Mouse (Mus musculus) R1 (cell line): ENCODE measurements at regions not wholly inside any gene's neighbourhood (a gene's known extent, or its start where the extent isn't known, plus 50 kb on each side); places are given as distances from the start of the nearest gene placed in this dataset.
"Not testable (repeated sequence)": the region's sequence is repeated elsewhere in the genome, so short reads cannot be mapped to it uniquely, and the experiment has no call there.

Experiments used
- DNase-seq: peaks from one replicate; pipeline ENCODE4 v3.0.0-alpha.2; 2018; ENCODE audit warnings: low read depth, low spot score

DNA sequence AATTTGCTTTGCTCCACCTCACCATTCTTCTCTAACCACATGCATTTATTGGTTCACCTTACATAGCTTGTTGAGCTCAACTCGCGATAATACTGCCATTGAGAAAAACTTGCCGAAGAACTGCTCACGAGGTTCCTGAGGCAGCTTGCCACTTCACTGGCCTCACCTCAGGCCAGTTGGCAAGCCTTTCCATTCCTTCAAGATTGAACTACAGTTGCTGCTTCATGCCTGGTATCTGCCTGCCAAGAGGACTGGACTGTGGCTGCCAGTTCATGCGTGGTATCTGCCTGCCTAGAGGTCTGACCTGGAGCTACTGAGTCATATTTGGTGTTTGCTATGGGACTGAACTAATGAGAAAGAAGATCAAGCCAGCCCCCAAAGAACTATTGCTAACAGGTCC, 420.9 kb downstream of the 1190002N15Rik start:
- DNase-seq: no peak

- DNase-seq: not testable (repeated sequence)
These were observed 430.2 kb downstream of the 1190002N15Rik start for GRCm38 (mm10) chr9:94107701-94108100.

DNA sequence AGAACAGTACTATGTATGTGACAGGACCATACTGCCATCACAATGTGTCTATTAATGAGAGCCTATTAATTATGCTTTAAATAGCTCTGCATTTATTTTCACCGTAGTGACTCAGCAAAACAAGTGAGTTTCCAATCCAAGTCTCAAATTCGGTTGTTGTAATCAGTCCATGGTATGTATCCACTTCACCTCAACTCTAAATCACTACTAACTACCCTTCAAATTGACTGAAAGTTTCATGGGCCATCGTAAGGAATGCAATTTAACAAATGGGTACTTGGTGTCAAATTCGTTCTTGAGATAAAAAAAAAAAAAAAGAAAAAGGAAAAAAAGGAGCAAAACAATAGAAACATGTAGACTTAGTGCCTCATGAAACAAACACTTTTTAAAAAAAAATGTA, 433.2 kb downstream of the 1190002N15Rik start:
- no peak for DNase-seq

GRCm38 (mm10) chr9:94101958-94102357, 435.9 kb downstream of the 1190002N15Rik start:
- no peak for DNase-seq

- DNase-seq: no peak
These were observed 443.1 kb downstream of the 1190002N15Rik start for GRCm38 (mm10) chr9:94094800-94095199.

DNA sequence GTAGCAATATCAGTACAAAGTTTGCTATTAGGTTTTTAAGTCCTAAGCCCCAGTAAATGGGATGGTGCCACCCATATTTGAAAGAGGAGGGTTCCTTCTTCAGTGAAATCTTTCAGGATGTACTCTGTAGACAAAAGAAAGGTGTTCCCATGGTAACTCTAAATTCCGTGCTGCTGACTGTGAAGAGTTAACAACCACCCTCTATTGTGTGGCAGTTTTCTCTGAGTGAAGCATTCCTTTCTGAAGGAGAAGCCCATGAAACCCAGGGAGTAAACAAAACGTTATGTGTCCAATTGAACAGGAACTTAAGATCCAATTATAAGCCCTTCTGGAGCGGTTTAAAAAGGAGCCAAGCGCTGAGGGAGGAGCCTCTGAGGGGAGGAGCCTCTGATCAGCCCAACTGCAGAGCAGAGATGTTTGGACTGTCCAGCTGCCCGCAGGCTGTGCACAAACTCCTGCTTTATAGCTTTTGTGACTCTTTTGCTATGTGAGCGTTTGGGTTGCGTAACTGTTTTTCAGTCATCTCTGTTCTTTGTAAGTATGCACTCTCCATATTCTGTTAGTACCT, 446.1 kb downstream of the 1190002N15Rik start:
- peak; percentile 76 for DNase-seq

- no peak for DNase-seq
These were observed 448.1 kb downstream of the 1190002N15Rik start for GRCm38 (mm10) chr9:94089759-94090158.

GRCm38 (mm10) chr9:94083629-94084411, 454.1 kb downstream of the 1190002N15Rik start:
- no peak for DNase-seq

DNA sequence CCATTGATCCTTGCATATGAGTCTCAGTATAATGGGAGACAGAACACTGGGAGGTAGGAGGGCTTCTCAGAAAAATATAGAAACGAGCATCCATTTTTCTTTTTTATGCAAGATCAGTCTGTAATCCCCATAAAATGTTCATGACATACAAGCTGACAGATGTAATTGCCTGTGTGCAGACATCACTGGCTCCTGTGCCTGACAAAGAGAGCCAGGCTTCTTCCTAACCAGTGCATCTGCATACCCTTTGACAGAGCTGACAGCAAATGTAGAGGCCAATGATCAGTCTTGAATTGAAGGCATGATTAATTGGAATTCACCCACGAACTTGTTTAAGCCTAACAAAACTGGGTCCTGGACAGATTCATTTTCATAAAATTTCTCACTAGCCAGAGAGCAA, 463.0 kb downstream of the 1190002N15Rik start:
- no peak for DNase-seq

GRCm38 (mm10) chr9:94067121-94067520, 470.8 kb downstream of the 1190002N15Rik start:
- DNase-seq: no peak

DNA sequence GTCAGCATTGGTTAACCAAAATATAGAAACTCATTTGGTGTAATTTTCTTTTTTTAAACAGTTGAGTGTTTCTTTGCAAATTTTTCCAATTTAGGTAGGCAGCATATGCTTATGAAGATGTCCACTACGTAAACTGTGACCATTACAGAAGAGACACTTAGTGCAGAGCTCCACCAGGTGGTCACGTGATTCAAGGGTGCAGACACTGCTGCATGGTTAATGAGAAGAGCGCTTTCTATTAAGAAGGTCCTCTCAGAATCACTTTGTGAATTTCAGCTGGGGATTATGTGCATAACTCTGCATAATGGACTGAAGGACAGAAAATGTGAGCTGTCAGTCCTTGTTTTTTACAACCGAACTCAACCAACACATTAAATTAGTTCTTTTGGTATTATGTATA, 484.7 kb downstream of the 1190002N15Rik start:
- no peak for DNase-seq

DNA sequence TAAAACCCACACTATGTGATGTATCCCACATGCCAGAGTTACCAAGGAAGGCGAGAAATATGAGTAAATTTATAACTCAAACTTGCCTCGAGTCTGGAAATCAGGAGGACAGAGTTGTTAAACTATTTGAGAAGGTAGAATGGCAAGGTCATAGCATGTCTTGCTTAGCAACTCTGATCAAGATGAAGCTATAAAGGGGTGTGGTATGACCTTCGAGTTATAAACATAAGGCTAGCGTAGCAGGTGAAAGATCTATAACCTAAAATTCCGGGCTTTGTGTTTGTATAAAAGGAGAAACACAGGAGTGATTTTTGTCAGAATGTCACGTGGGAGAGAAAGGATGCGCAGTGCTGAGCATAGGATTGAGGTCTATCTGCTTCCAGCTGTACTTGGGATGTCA, 490.0 kb downstream of the 1190002N15Rik start:
- DNase-seq: no peak

- no peak for DNase-seq
These were observed 492.3 kb downstream of the 1190002N15Rik start for GRCm38 (mm10) chr9:94045462-94046126.

- peak; percentile 1 for DNase-seq
These were observed 514.1 kb downstream of the 1190002N15Rik start for GRCm38 (mm10) chr9:94023761-94024160.

GRCm38 (mm10) chr9:94021293-94021903, 516.5 kb downstream of the 1190002N15Rik start:
- DNase-seq: no peak

- DNase-seq: no peak
These were observed 521.0 kb downstream of the 1190002N15Rik start for GRCm38 (mm10) chr9:94016747-94017487.

- DNase-seq: no peak
These were observed 545.7 kb downstream of the 1190002N15Rik start for GRCm38 (mm10) chr9:93992216-93992615.

- DNase-seq: no peak
These were observed 546.7 kb downstream of the 1190002N15Rik start for GRCm38 (mm10) chr9:93991141-93991540.

DNA sequence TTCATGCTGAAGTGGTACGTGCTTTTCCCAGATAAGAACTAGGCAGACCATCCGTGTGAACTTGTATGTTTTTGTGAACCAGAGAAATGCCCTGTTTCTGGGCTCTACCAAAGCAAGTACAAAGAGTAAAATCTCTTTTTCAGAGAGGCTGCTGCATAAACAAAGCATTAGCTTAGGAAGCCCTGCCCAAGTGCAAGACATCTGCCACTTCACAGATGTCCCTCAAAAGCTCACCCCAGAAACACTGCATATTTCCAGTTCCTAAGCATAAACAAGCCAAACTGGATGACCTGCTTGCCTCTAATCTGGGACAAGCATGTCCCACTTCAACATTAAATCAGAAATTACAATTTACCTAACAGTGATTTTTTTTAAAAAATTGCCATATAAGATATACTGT, 556.7 kb downstream of the 1190002N15Rik start:
- no peak for DNase-seq

GRCm38 (mm10) chr9:93969691-93970284, 568.1 kb downstream of the 1190002N15Rik start:
- DNase-seq: no peak

- no peak for DNase-seq
These were observed 568.8 kb downstream of the 1190002N15Rik start for GRCm38 (mm10) chr9:93969118-93969517.
